Mouse (Mus musculus) lung, adult 2 months (tissue): ENCODE results near the gene Sept12. TPM values are rescaled to one million over a fixed set of nuclear protein-coding genes. Genes with fewer than 3 reads are reported as not detected.

Experiments used
- DNase-seq: peaks from one replicate; pipeline ENCODE4 v3.0.0; 2022
- H3K4me1 ChIP-seq: fragments of 200-500 bp; 2 replicates; pipeline ENCODE4 v1.6.1; 2011; ENCODE audit warnings: low read length; ENCODE audit not compliant: control insufficient read depth, insufficient read depth
- H3K4me3 ChIP-seq: fragments of 200-500 bp; replicated peaks from 2 replicates; pipeline ENCODE3; 2011; ENCODE audit warnings: low read depth, mild to moderate bottlenecking, control low read depth, low read length; ENCODE audit errors: extremely low read depth
- CTCF ChIP-seq: fragments of 200-500 bp; IDR thresholded peaks from 2 replicates; pipeline ENCODE4 v1.5.1; 2011; ENCODE audit warnings: mild to moderate bottlenecking, low read length, control low read depth; ENCODE audit not compliant: insufficient read depth
- POLR2A ChIP-seq: fragments of 200-500 bp; IDR thresholded peaks from 2 replicates; pipeline ENCODE4 v1.6.1; 2011; ENCODE audit warnings: low read depth, mild to moderate bottlenecking, control low read depth, low read length, borderline replicate concordance; ENCODE audit errors: extremely low read depth
- WGBS: fragments of 180-500 bp; shearing (Covaris S2); methylation state at CpG from one replicate; pipeline ENCODE4 v1.1.7; 2018; 5-methylcytosine and 5-hydroxymethylcytosine counted together
- polyA plus RNA-seq: library from polyadenylated mRNA; depleted of rRNA; stranded (reverse); fragments of >200 nt; gene quantifications from 2 replicates; pipeline ENCODE4 v1.2.3, GENCODE M21; 2012

The Sept12 gene
- polyA plus RNA-seq, 1 experiment: not detected

DNA sequence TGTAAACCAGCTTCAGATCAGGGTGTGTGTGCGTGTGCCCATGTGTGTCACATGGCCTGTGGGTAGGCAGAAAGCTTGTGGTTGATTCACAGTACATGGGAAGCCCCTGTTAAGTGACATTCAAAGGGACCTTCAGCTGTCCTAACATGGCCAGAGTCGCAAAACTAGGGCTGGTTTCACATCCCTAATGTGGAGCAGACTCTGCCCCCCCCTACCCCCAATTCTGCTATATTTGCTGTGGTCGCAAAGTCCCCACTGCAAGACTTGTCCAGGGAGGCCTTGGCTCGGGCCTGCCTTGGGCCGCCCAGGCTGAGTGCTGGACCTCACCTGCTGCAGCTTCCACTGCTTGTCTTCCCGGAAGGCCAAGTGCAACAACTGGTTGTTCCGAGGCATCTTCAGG lies 13.6 kb upstream of the Sept12 start:
- Histone ChIP-seq H3K4me1 (peaks cover 10% of the 10 kb centered on the region), H3K4me3 (no peak overlapping the region)
- TF ChIP-seq POLR2A (no peak), CTCF (no peak)
- DNase-seq: no peak
- WGBS: 83% methylated on average over 7 of the region's 7 CpGs

DNA sequence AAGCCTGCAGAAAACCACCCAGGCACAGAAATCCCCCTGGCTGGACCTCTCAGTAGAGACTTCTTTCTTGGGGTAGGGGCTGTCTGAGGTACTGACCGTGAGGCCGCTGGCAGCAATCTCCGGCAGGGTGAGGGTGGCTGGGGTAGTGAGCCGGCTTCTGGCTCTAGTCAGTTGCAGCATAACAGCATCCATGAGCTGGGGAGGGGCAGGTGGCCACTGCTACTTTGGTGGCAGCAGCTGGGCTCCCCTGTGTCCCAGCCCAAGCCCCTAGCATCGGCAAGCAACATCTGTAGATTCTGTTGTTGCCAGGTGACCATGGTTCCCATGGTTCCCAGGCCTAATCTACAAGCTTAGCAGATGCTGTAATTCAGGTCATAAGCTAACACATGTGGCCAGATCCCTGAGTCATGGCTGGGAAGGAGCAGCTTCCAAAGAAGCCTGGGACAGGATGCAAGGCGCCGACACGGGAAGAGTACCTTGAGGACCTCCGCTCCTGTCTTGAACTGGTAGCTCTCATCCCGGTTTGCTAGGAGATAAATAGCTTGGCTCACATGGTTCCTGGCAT lies 12.8 kb upstream of the Sept12 start:
- TF ChIP-seq CTCF (no peak), POLR2A (no peak)
- no peak overlapping the region for H3K4me3 ChIP-seq
- no peak for DNase-seq
- 90% methylated on average over 10 of the region's 10 CpGs for WGBS
- peaks cover 10% of the 10 kb centered on the region for H3K4me1 ChIP-seq

DNA sequence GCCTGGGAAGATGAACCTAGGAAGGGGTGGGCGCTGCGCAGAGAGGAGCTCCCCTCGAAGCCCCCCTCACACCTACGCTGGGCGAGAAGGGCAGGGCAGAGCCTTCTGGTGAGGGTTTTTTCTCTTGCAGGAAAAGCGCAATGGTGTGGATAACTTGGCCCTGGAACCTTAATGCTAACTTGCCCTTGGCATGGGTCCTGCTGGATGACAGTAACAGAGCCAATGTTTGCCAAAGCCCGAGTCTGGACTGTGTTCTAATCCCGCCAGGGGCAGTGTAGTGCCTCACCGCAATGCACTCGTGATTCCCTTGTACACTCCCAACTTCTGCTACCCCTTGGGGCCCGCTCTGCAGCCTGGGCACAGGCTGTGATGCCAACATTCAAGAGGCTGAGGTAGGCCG lies 10.4 kb upstream of the Sept12 start:
- no peak for DNase-seq
- 77% methylated on average over 12 of the region's 12 CpGs for WGBS

DNA sequence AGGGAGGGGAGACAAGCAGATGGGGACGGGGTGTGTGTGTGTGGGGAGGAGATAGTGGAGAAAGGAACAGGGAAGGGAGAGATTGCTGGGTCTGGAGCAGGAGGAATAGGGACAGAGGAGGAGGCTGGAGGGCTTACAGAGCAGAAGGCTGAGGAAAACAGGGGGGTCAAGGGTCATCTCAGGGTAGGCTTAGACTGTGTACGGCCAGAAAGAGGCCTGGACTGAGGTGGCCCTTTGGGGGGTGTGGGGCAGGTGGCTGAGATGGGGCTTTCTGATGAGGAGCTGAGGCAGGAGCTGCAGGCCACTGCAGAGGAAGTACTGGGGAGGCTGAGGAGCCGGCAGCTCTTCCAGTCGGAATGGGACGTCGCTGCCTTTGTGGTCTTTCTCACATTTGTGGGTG lies 9.8 kb upstream of the Sept12 start:
- TF ChIP-seq POLR2A (no peak), CTCF (no peak)
- H3K4me1 ChIP-seq: peaks cover 6% of the 10 kb centered on the region
- no peak for DNase-seq
- WGBS: 51% methylated on average over 6 of the region's 6 CpGs
- peak overlapping the region; percentile 27 for H3K4me3 ChIP-seq

More for the DNA sequence above, 10.4 kb upstream of the Sept12 start:
- TF ChIP-seq CTCF: no peak
- TF ChIP-seq POLR2A: no peak
- Histone ChIP-seq H3K4me1 (peaks cover 10% of the 10 kb centered on the region), H3K4me3 (no peak overlapping the region)

DNA sequence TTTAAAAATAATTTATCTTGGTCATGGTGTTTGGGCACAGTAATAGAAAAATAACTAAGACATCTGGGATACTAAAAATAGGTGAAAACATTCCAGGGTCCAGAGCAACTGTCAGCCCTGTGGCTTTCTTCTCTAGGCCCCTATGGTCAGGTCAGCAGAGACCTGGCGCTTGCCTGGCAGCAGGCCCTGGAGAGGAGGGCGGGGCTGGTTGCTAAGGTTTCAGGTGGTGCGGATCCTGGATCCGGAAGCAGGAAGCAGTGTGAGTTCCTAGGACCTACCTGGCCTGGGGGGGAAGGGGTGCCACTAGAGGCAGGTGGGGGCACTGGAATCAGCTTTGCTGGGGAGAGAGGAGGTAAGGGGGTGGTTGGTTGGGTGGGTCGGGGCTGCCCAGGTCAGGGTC lies 9.4 kb upstream of the Sept12 start, which contains the start of gene Smim22:
Gene Smim22, plus strand, starts transcription at position 222 of the 400 bp plus-strand sequence.
- peak within 1 kb of the TSS; percentile 27 for H3K4me3 ChIP-seq
- WGBS: 52% methylated on average over 5 of the region's 5 CpGs
- peak; percentile 77 for DNase-seq
- TF ChIP-seq CTCF: no peak
- TF ChIP-seq POLR2A: peak; percentile 22; the same call in 1 of the 2 replicates
- H3K4me1 ChIP-seq: peaks cover 2% of the 10 kb centered on the region; the same call in 1 of the 2 replicates

DNA sequence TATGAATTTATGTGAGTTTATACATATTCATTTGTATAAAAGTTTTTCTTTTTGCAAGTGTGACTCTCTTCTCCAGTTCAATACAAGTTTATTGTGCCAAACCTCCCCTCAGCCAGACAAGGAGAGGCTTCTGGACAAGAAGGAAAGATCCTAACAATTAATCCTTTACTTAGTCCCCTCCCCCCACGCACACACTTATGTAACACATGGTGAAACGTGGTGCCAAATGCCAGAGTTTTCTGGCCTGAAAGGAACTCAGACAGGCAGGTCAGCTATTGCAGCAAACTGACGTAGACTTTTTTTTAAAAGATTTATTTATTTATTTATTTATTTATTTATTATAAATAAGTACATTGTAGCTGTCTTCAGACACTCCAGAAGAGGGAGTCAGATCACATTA lies 3.0 kb upstream of the Sept12 start:
- WGBS: 56% methylated on average over 3 of the region's 3 CpGs
- Histone ChIP-seq H3K4me3 (no peak overlapping the region), H3K4me1 (no peaks in the 10 kb centered on the region)
- TF ChIP-seq POLR2A (no peak), CTCF (no peak)
- DNase-seq: no peak

DNA sequence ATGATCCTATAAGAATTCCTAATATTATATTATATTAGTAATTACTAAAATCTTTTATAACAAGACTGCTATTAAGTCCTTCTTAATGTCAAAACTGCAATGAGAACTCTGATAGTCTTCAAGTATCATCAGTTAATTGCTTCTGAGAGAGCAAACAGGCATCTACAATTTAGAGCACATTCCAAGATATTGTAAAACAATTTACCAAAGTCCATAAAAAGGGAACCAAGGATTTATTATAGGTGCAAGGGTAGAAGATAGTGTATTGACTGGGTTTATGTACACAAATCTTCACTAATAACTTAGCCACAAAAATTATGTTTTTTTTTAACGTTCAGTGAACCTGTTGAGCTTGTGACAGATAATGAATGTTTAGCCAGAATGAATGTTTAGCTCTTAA lies 1.3 kb upstream of the Sept12 start:
- no peak for TF ChIP-seq CTCF
- no peak for TF ChIP-seq POLR2A
- Histone ChIP-seq H3K4me3 (no peak overlapping the region), H3K4me1 (no peaks in the 10 kb centered on the region)
- 40% methylated on average over 1 of the region's 1 CpGs for WGBS
- no peak for DNase-seq

DNA sequence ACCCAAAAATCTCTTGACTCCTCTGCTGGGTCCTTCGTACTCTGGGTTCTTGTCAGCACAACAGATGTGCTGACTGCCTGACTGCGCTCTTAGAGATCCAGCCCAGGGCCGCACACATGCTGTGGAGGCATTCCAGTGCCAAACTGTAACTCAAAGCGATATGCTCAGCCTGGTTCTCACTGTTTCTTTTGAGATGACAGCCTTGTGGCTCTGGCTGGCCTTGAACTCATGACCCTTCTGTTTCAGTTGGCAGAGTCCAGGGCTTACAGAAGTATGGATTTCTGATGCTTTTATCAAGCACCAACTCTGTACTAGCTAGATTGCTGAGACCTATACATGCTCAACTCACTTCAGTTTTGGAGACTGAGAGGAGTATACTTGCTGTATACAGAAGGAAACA lies 4.4 kb downstream of the Sept12 start:
- Histone ChIP-seq H3K4me1 (no peaks in the 10 kb centered on the region), H3K4me3 (no peak overlapping the region)
- WGBS: 90% methylated on average over 4 of the region's 4 CpGs
- no peak for DNase-seq
- TF ChIP-seq CTCF: no peak
- no peak for TF ChIP-seq POLR2A

DNA sequence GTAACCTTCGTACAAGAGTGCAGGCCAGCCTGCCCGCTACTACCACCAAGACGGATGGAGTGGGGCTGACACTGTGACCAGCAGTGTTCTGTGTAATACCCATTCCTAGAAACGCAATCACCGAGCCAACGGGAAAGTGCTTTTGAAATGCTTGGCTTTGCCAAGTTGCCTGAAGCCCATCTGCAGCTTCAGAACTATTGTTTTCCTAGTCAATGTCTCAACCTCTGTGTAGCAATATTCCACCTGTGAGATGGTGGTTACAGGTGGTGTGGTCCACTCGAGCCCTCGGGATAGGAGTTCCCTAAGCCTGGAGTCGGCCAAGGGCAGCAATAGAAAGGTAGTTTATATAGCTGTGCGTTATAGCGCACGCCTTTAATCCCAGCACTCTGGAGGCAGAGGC lies 12.9 kb downstream of the Sept12 start:
- DNase-seq: no peak
- TF ChIP-seq CTCF (no peak), POLR2A (no peak)
- Histone ChIP-seq H3K4me3 (no peak overlapping the region), H3K4me1 (0 out of 2 replicates have a peak, but pooled peaks cover 2% of the 10 kb centered on the region)
- whole genome bisulfite sequencing: 91% methylated on average over 12 of the region's 12 CpGs

DNA sequence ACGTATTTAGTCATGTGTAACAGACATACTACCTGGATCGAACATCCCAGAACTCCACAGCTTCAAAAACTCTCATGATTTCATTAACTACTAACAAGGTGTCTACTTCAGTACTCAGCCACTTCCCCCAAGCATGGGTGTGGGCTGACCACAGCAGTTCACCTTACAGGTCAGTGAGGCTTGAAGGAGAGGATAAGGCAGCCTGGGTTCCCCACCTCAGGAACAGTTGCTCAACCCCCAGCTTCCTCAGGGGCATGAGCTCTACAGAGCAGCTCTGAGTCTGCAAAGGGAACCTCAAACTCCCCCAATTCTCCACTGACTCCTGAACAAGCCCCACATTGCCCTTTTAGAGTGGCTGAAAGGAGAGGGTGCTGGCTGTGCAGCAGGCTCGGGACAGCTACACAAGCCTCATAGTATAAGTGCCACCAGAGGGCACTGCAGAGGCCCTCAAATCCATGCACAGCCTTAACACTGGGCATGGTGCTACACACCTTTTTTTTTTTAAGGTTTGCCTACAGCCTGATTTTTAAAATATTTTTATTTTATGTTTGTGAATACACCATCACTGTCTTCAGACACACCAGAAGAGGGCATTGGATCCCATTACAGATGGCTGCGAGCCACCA lies 17.8 kb downstream of the Sept12 start:
- WGBS: 66% methylated on average over 4 of the region's 4 CpGs
- DNase-seq: peak; percentile 23
- H3K4me3 ChIP-seq: no peak overlapping the region
- TF ChIP-seq POLR2A (no peak), CTCF (peak; percentile 73)
- H3K4me1 ChIP-seq: 0 out of 2 replicates have a peak, but pooled peaks cover 2% of the 10 kb centered on the region
